ENCODE assay signal across 2 mouse cellular contexts in the genomic region with DNA sequence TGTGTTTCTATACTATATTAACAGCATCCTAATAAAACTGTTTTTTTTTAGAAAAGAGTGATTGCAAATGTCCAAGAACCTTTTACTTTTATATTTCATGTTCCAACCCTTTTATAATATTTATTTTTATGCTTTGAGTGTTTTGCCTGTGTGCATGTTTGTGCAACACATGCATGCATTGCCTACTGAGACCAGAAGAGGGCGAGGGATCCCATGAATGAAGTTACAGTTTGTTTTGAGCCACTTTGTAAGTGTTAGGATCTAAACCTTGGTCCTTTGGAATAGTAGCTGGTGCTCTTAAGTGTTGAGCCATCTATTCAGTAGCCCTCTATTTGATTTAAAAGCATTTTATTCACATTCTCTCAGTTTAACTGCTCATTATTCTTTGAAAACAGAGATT.
TF ChIP-seq lines count a peak whose summit lies in the region.

No protein-coding gene starts in this region.

TF ChIP-seq in CH12.LX, 34 proteins besides CTCF, POLR2A, EP300 and RAD21:
- TF ChIP-seq SMC3 (IDR thresholded peaks at IDR 0.05; ENCODE audit: low read depth, low read length) = peak; percentile 3; the same call in 1 of the 2 replicates
- TF ChIP-seq MEF2A (IDR thresholded peaks at IDR 0.05; ENCODE audit: borderline replicate concordance, low read depth, low read length) = no peak
TF ChIP-seq in CH12.LX: peak in this region for 1.

TF ChIP-seq in MEL, 35 proteins besides CTCF, POLR2A, EP300 and RAD21:
- TF ChIP-seq RCOR1 (IDR thresholded peaks at IDR 0.05; ENCODE audit: low read depth, low read length) = no peak
- TF ChIP-seq E2F4 (IDR thresholded peaks at IDR 0.05; ENCODE audit: borderline replicate concordance, low read depth, low read length) = no peak
- TF ChIP-seq ZC3H11A (IDR thresholded peaks at IDR 0.05; ENCODE audit: low read depth, low read length) = peak; percentile 55
- peak; percentile 70 for TF ChIP-seq SMC3 (IDR thresholded peaks at IDR 0.05; ENCODE audit: low read depth, low read length)
- no peak for TF ChIP-seq UBTF (IDR thresholded peaks at IDR 0.05; ENCODE audit: borderline replicate concordance, insufficient read depth, low read depth, low read length)
